Mouse (Mus musculus): Measurements from ENCODE around the gene Apof. TPM values are rescaled to one million over a fixed set of nuclear protein-coding genes. Genes with fewer than 3 reads are reported as not detected.

Gene Apof
- polyA plus RNA-seq, 1 experiment from 2014 or later, result not detected

GRCm38 (mm10) chr10:128237807-128238480 is 30.5 kb upstream of the Apof start:
- no peaks in the 10 kb centered on the region for H3K9me3 ChIP-seq
- peaks cover 17% of the 10 kb centered on the region for H3K4me1 ChIP-seq
- H3K36me3 ChIP-seq, result peaks cover 35% of the 10 kb centered on the region
- no peaks in the 10 kb centered on the region for H3K27me3 ChIP-seq
- H3K4me3 ChIP-seq, result no peak overlapping the region
- H3K4me2 ChIP-seq (replicated peaks), result no peak overlapping the region
- H3K9ac ChIP-seq (replicated peaks), result peak overlapping the region; percentile 11; the same call in 1 of the 2 replicates
- ATAC-seq (ENCODE audit: low FRiP score, low read depth), result no peak
- H3K27ac ChIP-seq (replicated peaks), result no peak overlapping the region
- WGBS, result 84% methylated on average over 15 of the region's 15 CpGs

DNA sequence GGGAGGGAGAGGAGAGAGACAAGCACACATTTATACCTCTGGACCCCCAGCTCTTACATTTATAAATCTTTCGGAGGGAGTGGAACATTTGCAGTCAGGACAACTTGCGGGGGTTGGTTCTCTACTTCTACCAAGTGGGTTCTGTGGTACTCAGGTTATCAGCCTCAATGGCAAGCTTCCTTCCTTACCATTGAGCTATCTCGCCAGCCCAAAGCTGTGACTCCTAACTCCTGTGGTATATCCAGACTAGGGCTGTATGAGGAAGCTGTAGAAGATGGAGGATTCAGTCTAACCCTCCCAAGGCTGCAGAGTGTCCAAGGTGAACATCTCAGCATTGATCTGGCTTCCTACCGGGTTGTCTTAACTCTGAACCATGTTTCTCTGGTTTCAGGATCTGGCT is 29.3 kb upstream of the Apof start:
- no peaks in the 10 kb centered on the region for H3K9me3 ChIP-seq
- no peaks in the 10 kb centered on the region for H3K27me3 ChIP-seq
- no peak for ATAC-seq (ENCODE audit: low FRiP score, low read depth)
- WGBS, result 93% methylated on average over 4 of the region's 4 CpGs
- no peak overlapping the region for H3K4me2 ChIP-seq (replicated peaks)
- H3K36me3 ChIP-seq, result peaks cover 47% of the 10 kb centered on the region
- peaks cover 13% of the 10 kb centered on the region; the same call in 1 of the 2 replicates for H3K4me1 ChIP-seq
- H3K4me3 ChIP-seq, result no peak overlapping the region
- no peak overlapping the region for H3K27ac ChIP-seq (replicated peaks)
- no peak overlapping the region for H3K9ac ChIP-seq (replicated peaks)

DNA sequence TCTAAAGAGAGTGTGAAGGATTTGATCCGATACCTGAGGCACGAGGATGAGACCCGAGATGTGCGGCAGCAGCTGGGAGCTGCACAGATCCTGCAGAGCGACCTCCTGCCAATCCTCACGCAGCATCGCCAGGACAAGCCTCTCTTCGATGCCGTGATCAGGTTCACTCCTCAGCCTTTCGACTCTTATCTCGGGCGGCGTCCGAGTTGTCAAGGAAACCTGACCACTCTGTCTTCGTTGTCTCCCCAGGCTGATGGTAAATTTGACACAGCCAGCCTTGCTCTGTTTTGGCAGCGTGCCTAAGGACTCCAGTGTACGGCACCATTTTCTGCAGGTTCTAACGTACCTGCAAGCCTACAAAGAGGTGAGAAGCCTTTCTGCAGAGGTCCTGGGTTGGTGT is 28.3 kb upstream of the Apof start:
- no peak overlapping the region for H3K4me3 ChIP-seq
- H3K9ac ChIP-seq (replicated peaks), result no peak overlapping the region
- H3K9me3 ChIP-seq, result no peaks in the 10 kb centered on the region
- 95% methylated on average over 18 of the region's 18 CpGs for WGBS
- peaks cover 57% of the 10 kb centered on the region for H3K36me3 ChIP-seq
- H3K4me1 ChIP-seq, result peaks cover 12% of the 10 kb centered on the region; the same call in 1 of the 2 replicates
- ATAC-seq (ENCODE audit: low FRiP score, low read depth), result no peak
- H3K27ac ChIP-seq (replicated peaks), result no peak overlapping the region
- no peak overlapping the region for H3K4me2 ChIP-seq (replicated peaks)
- no peaks in the 10 kb centered on the region for H3K27me3 ChIP-seq

DNA sequence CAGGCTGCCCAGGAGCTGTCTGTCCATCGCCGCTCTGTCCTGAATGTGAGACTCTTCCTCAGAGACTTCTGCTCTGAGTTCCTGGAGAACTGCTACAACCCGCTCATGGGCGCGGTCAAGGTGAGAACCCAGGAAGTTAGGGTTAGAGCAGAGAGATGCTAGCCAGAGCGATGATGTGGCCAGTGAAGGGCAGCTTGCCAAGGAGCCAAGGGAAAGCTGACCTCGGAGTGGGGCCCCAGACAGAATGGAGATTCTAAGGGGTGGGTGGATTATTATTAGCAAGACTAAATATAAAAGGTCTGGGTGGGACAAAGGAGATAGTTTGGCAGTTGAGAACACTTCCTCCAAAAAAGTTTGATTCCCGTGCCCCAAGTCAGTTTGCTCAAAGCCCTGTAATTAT is 25.2 kb upstream of the Apof start:
- H3K27ac ChIP-seq (replicated peaks), result no peak overlapping the region
- H3K27me3 ChIP-seq, result no peaks in the 10 kb centered on the region
- ATAC-seq (ENCODE audit: low FRiP score, low read depth), result no peak
- no peak overlapping the region for H3K4me2 ChIP-seq (replicated peaks)
- H3K4me1 ChIP-seq, result no peaks in the 10 kb centered on the region
- peaks cover 88% of the 10 kb centered on the region for H3K36me3 ChIP-seq
- no peak overlapping the region for H3K4me3 ChIP-seq
- H3K9ac ChIP-seq (replicated peaks), result no peak overlapping the region
- 98% methylated on average over 8 of the region's 8 CpGs for WGBS
- H3K9me3 ChIP-seq, result no peaks in the 10 kb centered on the region

DNA sequence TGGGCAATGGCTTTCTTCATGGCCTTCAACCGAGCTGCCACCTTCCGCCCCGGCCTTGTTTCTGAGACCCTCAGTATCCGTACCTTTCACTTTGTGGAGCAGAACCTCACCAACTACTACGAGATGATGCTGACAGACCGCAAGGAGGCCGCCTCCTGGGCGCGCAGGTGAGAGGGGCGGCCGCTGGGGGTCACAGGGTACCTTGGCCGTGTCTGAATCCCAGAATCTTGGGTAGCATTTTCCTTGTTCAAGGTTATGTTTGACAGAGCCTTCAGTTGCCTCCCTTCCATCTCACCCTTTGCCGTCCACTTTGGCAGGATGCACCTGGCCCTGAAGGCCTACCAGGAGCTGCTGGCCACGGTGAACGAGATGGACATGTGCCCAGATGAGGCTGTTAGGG is 24.4 kb upstream of the Apof start:
- no peak overlapping the region for H3K27ac ChIP-seq (replicated peaks)
- no peak for ATAC-seq (ENCODE audit: low FRiP score, low read depth)
- H3K27me3 ChIP-seq, result no peaks in the 10 kb centered on the region
- H3K36me3 ChIP-seq, result peaks cover 97% of the 10 kb centered on the region
- no peak overlapping the region for H3K9ac ChIP-seq (replicated peaks)
- no peak overlapping the region for H3K4me3 ChIP-seq
- no peak overlapping the region for H3K4me2 ChIP-seq (replicated peaks)
- H3K9me3 ChIP-seq, result no peaks in the 10 kb centered on the region
- 96% methylated on average over 15 of the region's 15 CpGs for WGBS
- no peaks in the 10 kb centered on the region for H3K4me1 ChIP-seq

- Histone ChIP-seq H3K36me3 (peaks cover 100% of the 10 kb centered on the region), H3K4me3 (no peak overlapping the region)
- ATAC-seq (ENCODE audit: low FRiP score, low read depth), result no peak
Measured at GRCm38 (mm10) chr10:128247020-128247732, 21.3 kb upstream of the Apof start.

GRCm38 (mm10) chr10:128250565-128250964 is 17.9 kb upstream of the Apof start:
- Histone ChIP-seq H3K27ac (replicated peaks) (no peak overlapping the region), H3K36me3 (peaks cover 75% of the 10 kb centered on the region), H3K4me2 (replicated peaks) (no peak overlapping the region), H3K9ac (replicated peaks) (no peak overlapping the region), H3K4me1 (no peaks in the 10 kb centered on the region), H3K4me3 (no peak overlapping the region), H3K27me3 (no peaks in the 10 kb centered on the region), H3K9me3 (no peaks in the 10 kb centered on the region)
- 94% methylated on average over 13 of the region's 13 CpGs for WGBS
- ATAC-seq (ENCODE audit: low FRiP score, low read depth), result no peak

More at GRCm38 (mm10) chr10:128247020-128247732, 21.3 kb upstream of the Apof start:
- H3K27me3 ChIP-seq, result no peaks in the 10 kb centered on the region
- H3K9ac ChIP-seq (replicated peaks), result no peak overlapping the region
- H3K4me2 ChIP-seq (replicated peaks), result no peak overlapping the region
- H3K4me1 ChIP-seq, result no peaks in the 10 kb centered on the region
- WGBS, result 82% methylated on average over 17 of the region's 17 CpGs
- H3K27ac ChIP-seq (replicated peaks), result 0 out of 2 replicates have a peak overlapping the region, but pooled peaks have one; percentile 12
- H3K9me3 ChIP-seq, result no peaks in the 10 kb centered on the region

- Histone ChIP-seq H3K36me3 (peaks cover 43% of the 10 kb centered on the region), H3K4me1 (no peaks in the 10 kb centered on the region), H3K9me3 (no peaks in the 10 kb centered on the region), H3K27me3 (no peaks in the 10 kb centered on the region), H3K4me3 (no peak within 1 kb of the TSS), H3K27ac (replicated peaks) (no peak within 1 kb of the TSS), H3K4me2 (replicated peaks) (no peak within 1 kb of the TSS), H3K9ac (replicated peaks) (no peak within 1 kb of the TSS)
- WGBS, result 84% methylated on average over 4 of the region's 4 CpGs
- ATAC-seq (ENCODE audit: low FRiP score, low read depth), result no peak
Measured at GRCm38 (mm10) chr10:128253677-128254255, 14.7 kb upstream of the Apof start, which contains the start of gene Apon. Gene Apon, plus strand, starts transcription at chr10:128254096.

DNA sequence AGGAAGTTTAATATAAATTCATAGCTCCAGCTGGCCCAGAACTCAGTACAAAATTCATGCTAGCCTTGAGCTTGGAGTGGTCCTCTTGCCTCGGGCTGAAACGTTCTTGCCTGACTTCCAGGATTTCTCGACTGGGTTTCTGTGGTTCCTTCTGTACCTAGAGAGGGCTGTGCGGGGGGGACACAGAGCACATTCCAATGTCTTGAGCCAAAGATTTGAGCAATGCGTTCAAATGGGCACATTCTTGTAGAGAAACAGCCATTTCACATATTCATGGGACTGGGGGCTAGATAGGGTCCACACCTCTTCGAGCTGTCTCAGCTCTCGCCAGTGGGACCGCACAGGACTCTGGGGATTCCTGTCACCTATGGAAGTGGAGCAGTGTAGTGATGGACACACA is 12.5 kb upstream of the Apof start:
- Histone ChIP-seq H3K27ac (replicated peaks) (no peak overlapping the region), H3K4me2 (replicated peaks) (no peak overlapping the region), H3K4me1 (no peaks in the 10 kb centered on the region), H3K9me3 (no peaks in the 10 kb centered on the region), H3K4me3 (no peak overlapping the region), H3K27me3 (no peaks in the 10 kb centered on the region), H3K9ac (replicated peaks) (no peak overlapping the region), H3K36me3 (peaks cover 22% of the 10 kb centered on the region)
- 91% methylated on average over 8 of the region's 8 CpGs for WGBS
- no peak for ATAC-seq (ENCODE audit: low FRiP score, low read depth)

GRCm38 (mm10) chr10:128256328-128256727 is 12.1 kb upstream of the Apof start:
- Histone ChIP-seq H3K9ac (replicated peaks) (no peak overlapping the region), H3K36me3 (peaks cover 18% of the 10 kb centered on the region), H3K9me3 (no peaks in the 10 kb centered on the region), H3K4me1 (no peaks in the 10 kb centered on the region), H3K4me2 (replicated peaks) (no peak overlapping the region), H3K27me3 (no peaks in the 10 kb centered on the region), H3K4me3 (no peak overlapping the region), H3K27ac (replicated peaks) (no peak overlapping the region)
- 93% methylated on average over 8 of the region's 8 CpGs for WGBS
- ATAC-seq (ENCODE audit: low FRiP score, low read depth), result no peak

- WGBS, result 85% methylated on average over 4 of the region's 4 CpGs
- H3K27me3 ChIP-seq, result no peaks in the 10 kb centered on the region
- H3K36me3 ChIP-seq, result no peaks in the 10 kb centered on the region
- no peak overlapping the region for H3K27ac ChIP-seq (replicated peaks)
- no peak overlapping the region for H3K9ac ChIP-seq (replicated peaks)
- H3K4me2 ChIP-seq (replicated peaks), result no peak overlapping the region
- H3K4me1 ChIP-seq, result no peaks in the 10 kb centered on the region
- H3K9me3 ChIP-seq, result no peaks in the 10 kb centered on the region
- no peak for ATAC-seq (ENCODE audit: low FRiP score, low read depth)
- H3K4me3 ChIP-seq, result no peak overlapping the region
Measured at GRCm38 (mm10) chr10:128258953-128259352, 9.5 kb upstream of the Apof start.

DNA sequence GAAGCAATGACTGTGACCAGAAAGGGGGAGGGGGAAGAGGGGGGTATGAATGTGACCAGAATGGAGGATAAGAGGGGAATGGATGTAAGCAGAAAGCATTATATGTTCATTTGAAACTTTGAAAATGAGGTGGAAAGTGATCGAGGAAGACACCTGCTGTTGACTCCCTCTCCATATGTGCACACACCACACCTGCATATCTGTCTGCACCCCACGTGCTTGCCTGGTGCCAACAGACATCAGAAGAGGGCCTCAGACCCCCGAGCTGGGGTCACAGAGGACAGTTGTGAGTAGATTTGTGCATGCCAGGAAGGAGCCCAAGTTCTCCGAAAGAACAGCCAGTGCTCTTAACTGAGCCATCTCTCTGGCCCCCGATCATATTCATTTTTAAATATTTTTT is 8.5 kb upstream of the Apof start:
- no peak for ATAC-seq (ENCODE audit: low FRiP score, low read depth)
- Histone ChIP-seq H3K27me3 (no peaks in the 10 kb centered on the region), H3K36me3 (no peaks in the 10 kb centered on the region)

More for the DNA sequence above, 8.5 kb upstream of the Apof start:
- 84% methylated on average over 5 of the region's 5 CpGs for WGBS
- Histone ChIP-seq H3K4me1 (no peaks in the 10 kb centered on the region), H3K27ac (replicated peaks) (no peak overlapping the region), H3K9ac (replicated peaks) (no peak overlapping the region), H3K4me3 (no peak overlapping the region), H3K9me3 (no peaks in the 10 kb centered on the region), H3K4me2 (replicated peaks) (no peak overlapping the region)

Data from midbrain, embryonic 12.5 days (tissue).